Mouse (Mus musculus): ENCODE measurements around the gene 4930432K21Rik.

DNA sequence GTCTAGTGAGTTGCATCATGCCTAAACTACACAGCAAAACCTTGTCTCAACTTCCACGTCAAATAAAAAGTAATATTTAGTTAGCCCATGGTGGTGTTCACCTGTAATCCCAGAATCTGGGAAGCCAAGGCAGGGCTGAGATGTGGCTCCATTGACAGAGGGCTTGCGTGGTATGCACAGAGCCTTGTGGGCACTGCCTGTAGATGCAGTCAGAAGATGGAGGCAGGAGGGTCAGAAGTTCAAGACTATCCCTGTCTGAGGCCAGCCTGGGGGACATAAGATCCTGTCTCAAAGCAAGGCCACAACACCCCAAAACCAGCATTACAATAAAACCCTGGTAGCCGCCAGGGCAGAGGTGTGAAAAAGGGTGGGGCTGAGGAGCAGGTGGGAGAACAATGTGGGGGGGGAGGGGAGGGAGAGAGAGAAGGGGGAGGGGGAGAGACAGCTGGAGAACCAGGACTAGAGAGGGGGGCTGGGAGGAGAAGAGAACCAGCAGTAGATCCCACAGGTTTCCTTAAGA is 46.5 kb downstream of the 4930432K21Rik start:
- TF ChIP-seq CTCF (conservative IDR thresholded peaks at IDR 0.05; ENCODE audit: low read length), result no peak
- no peak for TF ChIP-seq POU5F1 (IDR thresholded peaks at IDR 0.05; ENCODE audit: borderline replicate concordance, low read length)
- no peak for TF ChIP-seq NANOG (IDR thresholded peaks at IDR 0.05; ENCODE audit: borderline replicate concordance, low read length)
